Comparison of ENCODE assay signal across 7 mouse cellular contexts in genomic region chr9:106160426-106160825, GRCm38 (mm10). TPM values are rescaled to one million over a fixed set of nuclear protein-coding genes. Genes with fewer than 3 reads are reported as not detected.
DNase-seq lines count a peak whose midpoint lies in the region; ATAC-seq and TF ChIP-seq lines count a peak whose summit lies in the region.

No protein-coding gene starts in this region.

- peak overlapping the region; percentile 61 for H3K4me2 ChIP-seq in lung, postnatal 0 days (replicated peaks; ENCODE audit: low read depth, low read length)
- peak overlapping the region; percentile 67 for H3K4me2 ChIP-seq in forebrain, embryonic 11.5 days (ENCODE audit: low read depth, low read length, severe bottlenecking)
- H3K4me2 ChIP-seq in limb, embryonic 13.5 days (replicated peaks): peak overlapping the region; percentile 68
- H3K4me2 ChIP-seq in stomach, embryonic 14.5 days (replicated peaks; ENCODE audit: low read depth, low read length): peak overlapping the region; percentile 56

- no peaks in the 10 kb centered on the region for H3K4me1 ChIP-seq in lung, postnatal 0 days (ENCODE audit: insufficient read depth, low read depth, low read length)
- peaks cover 5% of the 10 kb centered on the region; the same call in 1 of the 2 replicates for H3K4me1 ChIP-seq in forebrain, embryonic 11.5 days (replicated peaks; ENCODE audit: control insufficient read depth, insufficient read depth, low read length)
- 0 out of 2 replicates have a peak, but pooled peaks cover 3% of the 10 kb centered on the region for H3K4me1 ChIP-seq in limb, embryonic 13.5 days
- no peaks in the 10 kb centered on the region for H3K4me1 ChIP-seq in stomach, embryonic 14.5 days (ENCODE audit: control insufficient read depth, insufficient read depth, low read length)

- H3K27me3 ChIP-seq in lung, postnatal 0 days (replicated peaks; ENCODE audit: insufficient read depth, low read length): no peaks in the 10 kb centered on the region
- H3K27me3 ChIP-seq in forebrain, embryonic 11.5 days (ENCODE audit: control insufficient read depth, insufficient read depth, low read length): no peaks in the 10 kb centered on the region
- peaks cover 6% of the 10 kb centered on the region for H3K27me3 ChIP-seq in limb, embryonic 13.5 days
- H3K27me3 ChIP-seq in stomach, embryonic 14.5 days (ENCODE audit: control insufficient read depth, insufficient read depth, low read length): no peaks in the 10 kb centered on the region

- no peak for DNase-seq in lung, postnatal 0 days (ENCODE audit: low spot score)
- DNase-seq in lung, postnatal 36 days: no peak
- no peak for DNase-seq in forebrain, embryonic 11.5 days (ENCODE audit: low spot score)
- DNase-seq in frontal cortex, postnatal 14 days (ENCODE audit: low spot score in 2 of 2): no peak
- no peak for DNase-seq in ovary, postnatal 14 days (ENCODE audit: low spot score)

- peak overlapping the region; percentile 57 for H3K4me3 ChIP-seq in lung, postnatal 0 days (ENCODE audit: low read depth, low read length)
- H3K4me3 ChIP-seq in forebrain, embryonic 11.5 days (ENCODE audit: low read depth, low read length): peak overlapping the region; percentile 41
- H3K4me3 ChIP-seq in limb, embryonic 13.5 days: peak overlapping the region; percentile 61
- H3K4me3 ChIP-seq in stomach, embryonic 14.5 days (ENCODE audit: low read depth, low read length): peak overlapping the region; percentile 47

- peak overlapping the region; percentile 97 for H3K27ac ChIP-seq in lung, postnatal 0 days (ENCODE audit: low read length)
- H3K27ac ChIP-seq in forebrain, embryonic 11.5 days (ENCODE audit: low read depth, low read length): no peak overlapping the region
- peak overlapping the region; percentile 91 for H3K27ac ChIP-seq in limb, embryonic 13.5 days
- peak overlapping the region; percentile 93; the same call in 1 of the 2 replicates for H3K27ac ChIP-seq in stomach, embryonic 14.5 days (ENCODE audit: low read length)

- no peak for TF ChIP-seq CTCF in lung, postnatal 0 days (IDR thresholded peaks at IDR 0.05)

- no peak for ATAC-seq in lung, postnatal 0 days
- no peak for ATAC-seq in forebrain, embryonic 11.5 days (replicated peaks; ENCODE audit: low FRiP score)
- no peak for ATAC-seq in limb, embryonic 13.5 days (ENCODE audit: low FRiP score, low read depth)
- no peak for ATAC-seq in stomach, embryonic 14.5 days (ENCODE audit: insufficient number of reproducible peaks, insufficient read depth, low FRiP score, low read depth)

- H3K9ac ChIP-seq in lung, postnatal 0 days (replicated peaks; ENCODE audit: low read depth): peak overlapping the region; percentile 58
- H3K9ac ChIP-seq in forebrain, embryonic 11.5 days (ENCODE audit: low read length): peak overlapping the region; percentile 63; the same call in 1 of the 2 replicates
- H3K9ac ChIP-seq in limb, embryonic 13.5 days: peak overlapping the region; percentile 73
- peak overlapping the region; percentile 31 for H3K9ac ChIP-seq in stomach, embryonic 14.5 days (replicated peaks; ENCODE audit: low read depth, low read length)

- H3K9me3 ChIP-seq in lung, postnatal 0 days (ENCODE audit: low read length): no peaks in the 10 kb centered on the region
- H3K9me3 ChIP-seq in forebrain, embryonic 11.5 days (ENCODE audit: control insufficient read depth, low read length): no peaks in the 10 kb centered on the region
- no peaks in the 10 kb centered on the region for H3K9me3 ChIP-seq in limb, embryonic 13.5 days
- no peaks in the 10 kb centered on the region for H3K9me3 ChIP-seq in stomach, embryonic 14.5 days (ENCODE audit: control insufficient read depth, low read depth, low read length)

- WGBS in lung, postnatal 0 days: 33% methylated on average over 5 of the region's 5 CpGs
- 49% methylated on average over 5 of the region's 5 CpGs for WGBS in forebrain, embryonic 11.5 days
- WGBS in limb, embryonic 13.5 days: 31% methylated on average over 5 of the region's 5 CpGs
- WGBS in stomach, embryonic 14.5 days: 42% methylated on average over 5 of the region's 5 CpGs

- H3K36me3 ChIP-seq in lung, postnatal 0 days (ENCODE audit: insufficient read depth, low read length): no peaks in the 10 kb centered on the region
- H3K36me3 ChIP-seq in forebrain, embryonic 11.5 days (ENCODE audit: control insufficient read depth, insufficient read depth, low read length): no peaks in the 10 kb centered on the region
- no peaks in the 10 kb centered on the region for H3K36me3 ChIP-seq in limb, embryonic 13.5 days
- H3K36me3 ChIP-seq in stomach, embryonic 14.5 days (ENCODE audit: control insufficient read depth, insufficient read depth, low read length): no peaks in the 10 kb centered on the region

- no peak for TF ChIP-seq EP300 in lung, postnatal 0 days (IDR thresholded peaks at IDR 0.05)

RNA-seq across cellular contexts. Expression of gene Glyctk, which starts 2.5 kb away (rescaled TPM):
- polyA plus RNA-seq in lung, postnatal 0 days (2015; fragmentation: Nextera tagmentation; extraction: Ambion mirVana): 0.67 and 0.71 TPM in 2 replicates
- polyA plus RNA-seq in forebrain, embryonic 11.5 days (2014; fragmentation: Nextera tagmentation; extraction: Ambion mirVana): 9.8 and 10.2 TPM in 2 replicates
- polyA plus RNA-seq in limb, embryonic 13.5 days (2015; fragmentation: Nextera tagmentation; extraction: Ambion mirVana): 3.2 and 3.3 TPM in 2 replicates
- polyA plus RNA-seq in stomach, embryonic 14.5 days (2014; fragmentation: Nextera tagmentation; extraction: Ambion mirVana): 1.2 and 1.5 TPM in 2 replicates

RNA-seq across cellular contexts. Expression of gene Wdr82, which starts 10.3 kb away (rescaled TPM):
- polyA plus RNA-seq in lung, postnatal 0 days (2015; fragmentation: Nextera tagmentation; extraction: Ambion mirVana): 11.3 and 13.2 TPM in 2 replicates
- polyA plus RNA-seq in forebrain, embryonic 11.5 days (2014; fragmentation: Nextera tagmentation; extraction: Ambion mirVana): 33.5 and 34.6 TPM in 2 replicates
- polyA plus RNA-seq in limb, embryonic 13.5 days (2015; fragmentation: Nextera tagmentation; extraction: Ambion mirVana): 27.6 and 28.0 TPM in 2 replicates
- 29.0 and 31.3 TPM in 2 replicates for polyA plus RNA-seq in stomach, embryonic 14.5 days (2014; fragmentation: Nextera tagmentation; extraction: Ambion mirVana)

RNA-seq across cellular contexts. Expression of gene Ppm1m, which starts 39.1 kb away (rescaled TPM):
- polyA plus RNA-seq in lung, postnatal 0 days (2015; fragmentation: Nextera tagmentation; extraction: Ambion mirVana): 33.4 and 37.2 TPM in 2 replicates
- 37.5 and 40.9 TPM in 2 replicates for polyA plus RNA-seq in forebrain, embryonic 11.5 days (2014; fragmentation: Nextera tagmentation; extraction: Ambion mirVana)
- 57.0 and 57.7 TPM in 2 replicates for polyA plus RNA-seq in limb, embryonic 13.5 days (2015; fragmentation: Nextera tagmentation; extraction: Ambion mirVana)
- polyA plus RNA-seq in stomach, embryonic 14.5 days (2014; fragmentation: Nextera tagmentation; extraction: Ambion mirVana): 35.6 and 38.3 TPM in 2 replicates

RNA-seq across cellular contexts. Expression of gene Twf2, which starts 42.5 kb away (rescaled TPM):
- 64.2 and 64.6 TPM in 2 replicates for polyA plus RNA-seq in lung, postnatal 0 days (2015; fragmentation: Nextera tagmentation; extraction: Ambion mirVana)
- 61.3 and 65.5 TPM in 2 replicates for polyA plus RNA-seq in forebrain, embryonic 11.5 days (2014; fragmentation: Nextera tagmentation; extraction: Ambion mirVana)
- polyA plus RNA-seq in limb, embryonic 13.5 days (2015; fragmentation: Nextera tagmentation; extraction: Ambion mirVana): 59.1 and 63.6 TPM in 2 replicates
- 67.7 and 69.3 TPM in 2 replicates for polyA plus RNA-seq in stomach, embryonic 14.5 days (2014; fragmentation: Nextera tagmentation; extraction: Ambion mirVana)
